Mouse (Mus musculus): ENCODE results near the gene Mier2.

Gene Mier2

DNA sequence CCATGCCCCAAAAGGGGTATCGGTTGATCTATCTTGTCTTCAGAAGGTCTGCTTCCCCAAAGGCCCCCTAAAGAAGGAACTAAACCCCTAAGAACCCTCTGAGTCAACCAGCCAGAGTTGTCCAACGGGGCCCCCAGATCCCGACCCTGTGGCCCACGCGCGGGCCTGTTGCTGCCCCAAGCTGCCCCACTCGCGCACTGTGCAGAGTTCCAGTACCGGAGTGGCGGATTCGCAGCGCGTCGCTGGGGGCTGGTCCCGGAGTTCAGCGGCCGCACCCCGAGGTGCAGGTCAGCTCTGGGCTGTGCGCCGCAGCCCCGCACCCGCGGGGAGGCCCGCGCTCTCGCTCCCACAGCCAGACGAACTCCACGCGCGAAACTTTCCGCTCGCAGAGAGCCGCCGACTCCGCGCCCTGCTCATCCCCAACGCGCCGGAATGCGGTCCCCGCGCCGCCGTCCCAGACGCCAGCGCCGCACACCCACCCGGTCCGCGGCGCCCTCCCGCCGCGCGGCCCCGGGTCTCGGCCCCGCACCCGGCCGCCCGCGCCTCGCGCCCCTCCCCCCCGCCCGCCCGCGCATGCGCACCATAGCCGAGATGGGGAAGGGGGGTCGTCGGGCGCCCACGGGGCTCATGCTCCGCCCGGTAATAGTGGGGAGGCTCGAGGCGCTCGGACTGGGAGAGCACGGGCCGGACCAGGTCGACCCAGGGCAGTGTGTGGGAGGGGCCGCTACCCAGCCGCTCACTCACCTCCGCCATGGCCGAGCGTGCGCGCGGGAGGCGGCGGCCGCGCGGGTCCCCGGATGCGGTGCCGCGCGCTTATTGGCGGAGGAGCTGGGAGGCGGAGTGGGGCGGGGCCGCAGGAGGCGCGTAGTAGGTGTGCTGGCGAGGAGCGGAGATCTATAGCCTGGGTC lies at the start of gene Mier2:
TSS of gene Mier2 (minus strand) at position 870 of the 908 bp plus-strand sequence.
- peak; percentile 78 for DNase-seq (ENCODE audit: low spot score)

DNA sequence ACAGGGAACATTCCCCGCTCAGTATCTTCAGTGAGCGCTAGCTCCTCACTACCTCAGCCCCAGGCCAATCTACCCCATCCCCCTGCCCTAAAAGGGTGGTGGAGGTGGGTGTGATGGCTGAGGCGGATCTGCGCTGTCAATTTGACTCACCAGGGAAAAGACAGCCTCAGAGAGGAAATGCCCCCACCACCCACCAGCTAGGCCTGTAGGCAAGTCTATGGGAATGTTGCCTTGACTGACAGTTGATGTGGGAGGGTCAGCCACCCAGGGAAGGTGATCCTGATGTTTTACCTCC lies 42.9 kb upstream of the Mier2 start:
- no peak for DNase-seq (ENCODE audit: low spot score)

DNA sequence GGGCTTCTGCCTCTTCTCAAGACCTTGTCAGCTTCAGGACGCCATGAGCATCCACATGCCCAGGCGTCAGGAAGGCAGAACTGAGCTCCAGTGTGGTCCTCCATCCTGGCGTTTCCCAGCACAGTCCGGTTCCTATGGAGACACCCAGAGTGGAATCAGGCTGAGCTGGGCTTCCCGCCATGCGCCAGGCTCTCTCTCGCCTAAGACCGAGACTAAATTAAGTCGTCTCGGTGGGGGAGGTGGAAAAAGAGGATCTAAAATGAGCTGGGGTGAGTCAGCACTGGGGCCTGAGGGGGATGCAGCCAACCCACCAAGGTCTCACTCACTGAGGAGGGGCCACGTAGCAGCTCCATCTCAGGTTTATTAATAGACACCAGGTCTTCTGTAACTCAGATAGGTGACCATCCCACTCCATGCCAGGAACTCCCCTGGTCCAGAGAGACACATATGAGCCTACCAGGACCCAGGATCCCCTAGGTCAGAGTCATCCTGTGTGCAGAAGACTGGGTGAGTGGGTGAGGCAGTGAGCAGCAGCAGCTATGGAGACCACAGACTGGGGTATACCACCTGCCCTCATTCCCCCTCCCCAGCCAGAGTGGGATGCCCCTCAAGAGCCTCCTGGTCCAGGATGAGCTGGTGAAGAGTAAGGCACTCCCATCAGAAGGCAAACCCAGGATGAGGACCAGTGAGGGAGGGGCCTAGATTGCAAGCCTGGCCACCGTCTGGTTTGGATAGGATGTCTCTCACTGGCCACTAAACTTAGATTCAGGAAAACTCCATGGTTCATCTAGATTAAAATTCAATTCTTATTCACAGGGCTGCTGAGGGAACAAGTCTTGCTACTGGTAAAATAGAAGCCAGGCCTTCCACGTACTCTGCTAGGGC lies 42.3 kb upstream of the Mier2 start:
- no peak for DNase-seq (ENCODE audit: low spot score)

DNA sequence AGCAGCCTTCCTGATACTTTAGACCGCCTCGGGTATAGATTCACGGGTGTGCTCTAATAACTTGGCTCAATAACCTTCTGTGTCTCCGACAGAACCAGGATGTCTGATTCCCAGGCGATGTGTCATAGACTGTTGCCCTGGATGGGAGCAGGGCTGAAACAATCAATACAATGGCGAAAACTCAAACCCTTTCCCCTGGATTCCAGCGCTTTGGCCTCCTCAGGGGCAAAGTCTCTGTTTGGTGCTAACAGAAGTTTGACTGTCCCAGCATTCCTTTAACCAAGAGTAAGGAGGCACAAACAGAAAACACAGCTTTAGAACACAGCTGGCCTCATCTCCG lies 40.6 kb upstream of the Mier2 start:
- no peak for DNase-seq (ENCODE audit: low spot score)

DNA sequence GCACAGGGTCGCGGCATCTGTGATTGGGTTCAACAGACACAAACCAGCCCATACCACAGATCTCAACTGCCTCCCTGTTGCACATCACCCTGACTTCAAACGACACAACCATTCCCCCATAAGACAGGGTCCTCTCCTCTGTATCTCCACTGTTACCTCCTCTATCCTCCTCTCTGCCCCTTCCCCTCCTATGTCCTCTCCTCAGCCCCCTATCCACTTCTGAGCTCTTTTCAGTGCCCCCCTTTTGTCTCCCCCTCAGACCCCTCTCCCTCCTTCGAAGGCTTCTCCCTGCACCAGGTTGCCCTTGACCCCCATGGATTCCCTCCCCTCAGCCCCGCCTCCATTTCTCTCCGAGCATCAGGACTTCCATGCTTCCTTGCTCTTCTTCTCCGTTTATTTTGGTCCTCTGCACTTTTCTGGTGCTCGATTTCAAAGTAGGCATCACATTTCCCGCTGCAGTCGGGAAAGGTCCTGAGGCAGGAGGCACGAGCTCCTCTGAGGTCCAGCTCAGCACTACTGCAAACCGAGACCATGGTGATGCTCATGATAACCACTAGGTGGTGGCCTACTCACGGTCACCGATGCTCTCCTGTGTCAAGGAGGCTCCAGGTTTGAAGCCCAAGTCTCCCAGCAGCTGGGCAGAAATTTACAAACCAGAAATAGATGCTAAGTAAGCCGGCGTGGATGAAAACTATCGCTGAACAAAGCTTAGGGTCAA lies 40.0 kb upstream of the Mier2 start:
- peak; percentile 94 for DNase-seq (ENCODE audit: low spot score)

DNA sequence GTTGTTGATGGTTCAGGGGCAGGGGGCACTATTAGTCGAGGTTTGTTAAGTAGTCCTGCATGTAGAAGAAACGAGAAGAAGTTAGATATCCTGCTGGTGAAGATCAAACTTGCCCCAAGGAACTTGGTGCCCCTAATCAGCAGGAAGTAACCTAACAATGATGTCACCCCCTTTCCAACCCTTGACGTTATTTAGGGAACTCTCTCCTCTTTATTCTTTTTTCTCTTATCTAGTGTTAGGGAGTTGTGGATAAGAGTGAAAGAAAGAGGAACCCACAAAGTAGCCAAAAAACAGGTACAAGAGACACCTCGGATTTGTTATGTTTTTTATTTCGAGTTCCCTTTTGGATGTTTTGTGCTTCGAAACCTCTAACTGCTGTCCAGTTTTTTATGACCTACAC lies 39.1 kb upstream of the Mier2 start:
- no peak for DNase-seq (ENCODE audit: low spot score)

DNA sequence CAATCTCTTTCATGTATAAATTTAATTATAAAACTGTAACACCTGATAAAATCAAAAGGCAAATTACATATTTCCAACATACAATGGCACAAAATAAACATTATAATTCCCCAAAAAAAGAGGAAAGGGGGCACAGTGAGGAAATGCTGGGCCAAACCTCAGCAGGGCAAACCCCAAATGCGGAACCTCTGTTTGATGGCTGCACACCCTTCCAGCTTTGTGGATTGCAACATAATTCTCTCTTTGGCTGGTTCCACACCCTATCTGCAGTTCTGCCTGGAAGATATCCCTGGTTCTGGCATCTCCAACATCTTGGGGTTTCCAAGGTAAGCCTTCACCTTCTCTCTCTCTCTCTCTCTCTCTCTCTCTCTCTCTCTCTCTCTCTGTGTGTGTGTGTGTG lies 35.7 kb upstream of the Mier2 start:
- DNase-seq (ENCODE audit: low spot score) = no peak

DNA sequence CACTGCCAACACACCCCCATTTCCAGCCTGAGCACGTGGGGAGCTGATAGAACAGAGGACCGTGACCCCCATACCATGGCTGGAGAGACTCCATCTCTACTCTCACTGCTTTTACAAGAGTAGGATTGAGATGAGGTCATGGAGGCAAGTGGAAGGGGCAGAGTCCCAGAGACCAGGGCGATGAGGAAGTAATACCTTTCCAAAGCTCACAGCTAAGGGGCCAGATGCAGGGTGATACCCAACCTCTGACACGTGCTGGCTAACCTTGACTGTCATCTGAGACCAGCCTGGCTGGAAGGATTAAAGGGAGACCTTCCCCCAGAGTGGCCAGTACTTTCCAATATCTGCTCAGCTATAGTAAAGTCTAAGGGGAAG lies 32.7 kb upstream of the Mier2 start:
- DNase-seq (ENCODE audit: low spot score) = no peak

DNA sequence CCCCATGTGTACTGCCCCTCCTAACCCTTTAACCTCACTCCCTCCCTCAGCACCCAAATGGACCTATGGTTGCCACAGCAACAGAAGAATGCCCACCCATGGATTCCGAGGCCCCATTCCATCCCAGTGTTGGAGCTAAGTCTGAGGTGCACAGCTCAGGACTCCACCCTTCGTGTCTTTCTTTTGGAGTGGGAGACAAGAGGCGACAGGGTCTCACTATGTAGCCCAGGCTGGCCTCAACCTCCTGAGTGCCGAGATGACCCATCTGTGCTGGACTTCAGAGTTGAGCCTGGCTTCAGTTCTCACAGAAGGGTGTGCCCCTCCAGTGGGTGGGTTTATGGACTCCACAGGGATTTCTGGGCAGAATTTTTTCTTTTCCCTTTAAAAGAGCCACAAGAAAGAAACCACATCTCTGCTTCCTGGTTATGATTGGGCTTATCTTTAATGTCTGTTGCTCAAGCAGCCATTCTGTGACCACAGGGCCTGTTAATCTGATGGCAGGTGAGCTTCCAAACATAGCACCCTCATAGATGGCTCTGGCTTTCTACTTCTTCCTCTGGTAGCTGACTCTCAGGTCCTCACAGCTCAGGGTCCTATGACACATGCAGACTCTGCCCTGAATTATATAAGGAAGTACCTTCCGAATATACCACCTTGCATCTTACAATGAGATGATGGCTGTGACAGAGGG lies 32.2 kb upstream of the Mier2 start, which contains the start of gene Theg:
TSS of gene Theg (minus strand) at position 271 of the 691 bp plus-strand sequence.
- DNase-seq (ENCODE audit: low spot score) = no peak

DNA sequence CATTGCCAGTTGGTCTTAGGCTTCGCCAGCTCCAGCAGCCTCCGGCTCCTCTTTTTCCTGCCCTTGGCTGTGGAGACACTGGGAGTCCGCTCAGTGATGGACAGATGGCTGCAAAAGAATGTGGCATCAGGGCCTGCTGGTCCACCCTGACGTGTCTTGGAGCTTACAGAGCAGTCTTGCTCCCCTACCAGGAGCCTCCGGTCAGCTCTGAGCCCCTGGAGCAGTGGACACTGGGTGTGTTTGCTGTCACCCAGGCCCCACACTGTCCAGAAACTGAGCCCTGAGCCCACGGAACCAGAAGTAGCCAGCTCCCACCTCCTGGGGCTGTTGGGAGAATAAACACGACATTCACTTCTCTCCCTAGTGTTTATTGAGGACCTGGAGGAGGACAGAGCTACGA lies 31.2 kb upstream of the Mier2 start:
- DNase-seq (ENCODE audit: low spot score) = no peak

DNA sequence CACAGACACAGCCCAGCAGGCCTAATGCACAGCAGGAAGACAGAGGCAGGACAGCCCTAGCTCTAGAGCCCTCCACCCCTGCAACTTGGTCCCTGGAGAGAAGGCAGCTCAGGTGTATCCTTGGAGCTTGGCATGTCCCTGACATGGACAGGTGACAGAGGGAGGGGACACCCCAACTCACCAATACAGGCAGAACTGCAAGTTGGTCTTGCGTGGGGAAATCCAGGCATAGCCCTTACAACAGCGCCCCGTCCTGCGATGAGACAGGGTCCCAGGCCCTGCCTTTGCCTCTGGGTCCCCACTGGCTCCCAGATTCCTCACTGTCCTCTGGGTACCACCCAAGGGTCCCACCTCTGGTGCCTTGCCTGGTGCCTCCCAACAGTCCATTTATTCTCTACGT lies 30.7 kb upstream of the Mier2 start:
- no peak for DNase-seq (ENCODE audit: low spot score)

DNA sequence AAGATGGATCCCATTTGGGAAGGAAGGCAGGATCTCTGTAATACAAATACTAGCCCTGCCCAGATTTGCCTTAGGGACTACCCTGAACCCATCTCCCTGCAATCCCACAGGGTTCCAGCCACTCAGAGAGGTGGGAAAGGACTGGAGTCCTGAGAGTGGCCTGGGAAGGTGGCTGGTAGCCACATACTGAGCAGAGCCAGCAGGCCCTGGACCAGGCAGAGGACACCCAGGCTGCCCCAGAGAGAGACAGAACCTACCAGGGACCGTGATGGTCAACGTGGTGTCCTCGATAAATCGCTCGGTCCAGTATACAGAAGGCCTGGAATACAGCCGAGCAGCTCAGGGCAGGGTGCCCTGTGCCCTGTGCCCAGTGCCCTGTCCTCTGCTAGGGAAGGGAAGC lies 30.1 kb upstream of the Mier2 start:
- no peak for DNase-seq (ENCODE audit: low spot score)

DNA sequence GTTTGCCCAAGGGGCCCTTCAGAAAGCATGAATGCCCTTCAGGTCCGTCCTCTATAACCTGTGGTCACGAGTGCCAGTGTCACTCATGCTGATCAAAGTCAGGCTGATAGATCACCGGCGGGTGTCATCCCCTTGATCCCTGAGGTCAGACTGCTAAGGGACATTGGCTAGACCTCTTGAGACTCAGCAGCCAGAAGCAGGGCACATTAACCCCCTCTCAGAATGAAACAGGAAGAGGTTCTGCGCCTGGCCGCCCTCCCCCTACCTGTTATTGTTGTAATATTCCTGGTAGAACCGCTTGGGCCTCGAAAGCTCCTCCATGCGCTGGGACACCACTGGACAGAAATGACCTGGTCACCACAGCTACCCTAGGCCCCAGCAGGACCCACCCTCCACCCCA lies 29.4 kb upstream of the Mier2 start:
- DNase-seq (ENCODE audit: low spot score) = no peak

DNA sequence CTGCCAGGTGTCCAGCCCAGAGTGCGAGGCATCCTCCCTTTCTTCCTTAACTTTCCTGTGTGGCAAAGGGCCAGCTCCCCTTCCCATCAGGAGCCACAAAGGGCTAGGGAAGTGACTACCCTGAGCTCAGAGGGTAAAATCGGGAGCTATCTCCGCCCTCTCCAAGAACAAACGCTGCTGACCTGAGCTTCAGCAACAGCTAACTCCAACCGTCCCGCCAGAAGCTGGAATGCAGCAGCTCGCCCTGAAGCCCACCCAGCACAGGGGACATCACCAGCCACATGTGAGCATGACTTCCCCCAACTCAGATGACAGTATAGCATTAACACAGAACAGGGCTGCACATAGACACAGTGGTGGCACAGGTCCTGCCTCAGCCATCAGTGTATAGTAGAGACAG lies 29.0 kb upstream of the Mier2 start:
- DNase-seq (ENCODE audit: low spot score) = no peak

DNA sequence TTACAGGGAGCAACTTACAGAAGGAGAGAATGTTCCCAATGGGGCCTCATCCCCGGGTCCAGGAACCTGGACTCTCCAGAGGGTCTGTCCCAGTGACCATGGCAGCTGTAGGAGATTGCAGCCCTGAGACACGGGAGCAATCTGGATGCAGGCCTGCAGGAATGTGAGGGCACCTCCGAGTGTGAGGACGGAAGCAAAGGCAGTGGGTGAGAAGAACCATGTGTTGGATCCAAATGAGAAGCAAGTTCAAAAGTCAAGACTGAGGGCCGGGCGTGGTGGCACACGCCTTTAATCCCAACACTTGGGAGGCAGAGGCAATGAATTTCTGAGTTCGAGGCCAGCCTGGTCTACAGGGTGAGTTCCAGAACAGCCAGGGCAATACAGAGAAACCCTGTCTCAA lies 26.5 kb upstream of the Mier2 start:
- no peak for DNase-seq (ENCODE audit: low spot score)

DNA sequence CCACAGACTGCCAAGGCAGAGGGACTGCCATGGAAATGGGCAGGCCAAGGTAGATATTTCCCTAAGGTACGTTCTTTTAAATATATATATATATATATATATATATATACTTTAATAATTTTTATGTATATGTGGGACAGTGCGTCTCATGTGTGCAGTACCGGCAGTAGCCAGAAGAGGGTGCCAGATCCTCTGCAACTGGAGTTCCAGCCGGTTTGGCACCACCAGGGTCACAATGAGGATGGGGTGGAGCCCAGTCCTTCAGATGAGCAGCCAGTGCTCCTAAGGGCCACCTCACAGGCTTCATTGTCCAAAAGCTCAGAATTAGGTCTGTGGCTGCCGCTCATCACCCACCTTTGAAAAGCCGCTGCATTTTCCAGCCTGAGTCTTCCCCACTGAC lies 25.8 kb upstream of the Mier2 start:
- DNase-seq (ENCODE audit: low spot score) = peak; percentile 74

DNA sequence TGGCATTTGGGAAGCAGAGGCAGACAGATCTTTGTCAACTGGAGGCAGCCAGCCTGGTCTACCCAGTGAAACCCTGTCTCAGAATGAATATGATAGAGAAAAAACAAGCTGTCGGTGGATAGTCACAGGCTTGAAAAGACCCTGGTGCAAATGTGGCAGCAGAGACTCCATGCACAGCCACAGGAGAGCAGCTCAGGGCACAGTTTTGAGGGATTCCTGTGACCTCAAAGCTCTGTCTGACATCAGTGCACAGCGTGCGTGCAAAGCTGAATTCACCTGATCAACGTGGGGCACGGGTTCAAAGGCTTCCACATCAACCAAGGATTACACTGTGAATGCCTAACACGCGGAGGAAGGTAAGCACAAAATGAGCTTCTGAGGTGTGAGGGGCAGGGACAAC lies 25.4 kb upstream of the Mier2 start:
- no peak for DNase-seq (ENCODE audit: low spot score)

DNA sequence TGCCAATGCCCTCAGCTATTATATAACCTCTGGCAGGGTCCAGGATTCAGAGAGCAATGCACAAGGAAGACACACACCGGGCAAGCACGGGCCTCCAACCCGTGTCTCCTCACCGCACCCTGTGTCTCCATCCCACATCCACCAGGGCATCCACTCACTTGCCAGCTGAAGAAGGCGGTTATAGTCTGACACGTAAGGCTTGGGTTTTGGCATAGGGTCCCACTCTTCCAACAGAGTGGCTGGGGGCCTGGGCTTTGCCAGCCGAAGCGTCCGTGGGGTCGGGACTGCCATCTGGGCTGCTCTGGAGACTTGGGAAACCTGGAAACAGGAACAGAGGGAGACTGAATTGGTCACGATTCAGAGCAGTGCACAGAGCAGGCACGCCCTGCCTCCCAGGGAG lies 24.8 kb upstream of the Mier2 start:
- no peak for DNase-seq (ENCODE audit: low spot score)

DNA sequence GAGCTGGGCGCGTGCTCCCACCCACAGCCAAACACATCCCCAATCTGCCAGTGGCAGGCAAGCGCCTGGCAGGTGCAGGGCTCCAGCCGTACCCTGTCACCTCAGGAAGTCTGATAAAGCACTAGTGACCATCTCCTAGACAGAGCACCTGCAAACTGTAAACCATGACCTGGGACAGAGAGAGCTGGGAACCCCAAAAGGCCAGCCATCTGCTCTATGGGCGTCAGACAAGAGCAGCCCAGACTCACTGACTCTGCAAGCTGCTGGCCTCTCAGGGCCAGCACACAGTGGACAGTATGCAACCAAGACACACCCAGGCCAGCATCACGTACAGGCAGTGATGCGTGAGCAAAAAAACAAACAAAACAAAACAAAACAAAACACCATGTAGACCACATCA lies 23.9 kb upstream of the Mier2 start:
- no peak for DNase-seq (ENCODE audit: low spot score)

DNA sequence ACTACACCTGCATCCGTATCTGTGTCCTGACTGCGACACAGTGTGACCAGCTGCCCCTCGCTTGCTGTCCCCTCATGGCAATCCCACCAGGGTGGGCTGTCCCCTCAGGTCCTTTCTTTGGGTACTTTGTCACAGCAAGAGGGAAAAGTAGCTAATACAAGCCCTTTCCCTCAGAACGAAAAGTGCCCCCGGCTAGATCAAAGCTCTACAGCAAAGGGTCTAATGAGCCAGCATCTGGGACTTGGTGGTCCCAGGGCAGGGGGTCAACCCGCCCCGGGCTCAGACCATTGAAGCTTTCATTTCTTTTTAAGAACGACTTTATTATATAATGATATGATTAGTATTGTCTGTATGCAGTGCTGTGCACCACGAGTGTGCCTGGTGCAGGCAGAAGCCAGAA lies 23.3 kb upstream of the Mier2 start:
- no peak for DNase-seq (ENCODE audit: low spot score)

DNA sequence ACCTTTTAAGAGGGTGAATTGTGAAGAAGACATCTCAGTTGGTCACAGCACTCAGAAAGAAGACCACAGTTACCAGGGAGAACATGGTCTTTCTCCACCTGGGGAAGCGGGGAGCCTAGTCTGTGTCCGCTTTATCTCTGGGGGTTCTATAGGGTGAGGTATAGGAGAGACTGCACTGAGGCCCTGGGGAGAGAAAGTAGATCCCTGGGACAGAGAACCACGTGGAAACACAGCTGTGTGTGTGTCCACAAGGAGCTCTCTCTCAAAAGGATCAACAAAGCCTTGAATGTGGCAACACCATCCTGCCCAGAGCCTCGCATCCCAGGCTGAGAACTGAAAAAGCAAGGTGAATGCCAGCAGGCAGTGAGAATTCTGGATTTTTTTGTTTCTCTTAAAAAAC lies 22.4 kb upstream of the Mier2 start:
- no peak for DNase-seq (ENCODE audit: low spot score)

DNA sequence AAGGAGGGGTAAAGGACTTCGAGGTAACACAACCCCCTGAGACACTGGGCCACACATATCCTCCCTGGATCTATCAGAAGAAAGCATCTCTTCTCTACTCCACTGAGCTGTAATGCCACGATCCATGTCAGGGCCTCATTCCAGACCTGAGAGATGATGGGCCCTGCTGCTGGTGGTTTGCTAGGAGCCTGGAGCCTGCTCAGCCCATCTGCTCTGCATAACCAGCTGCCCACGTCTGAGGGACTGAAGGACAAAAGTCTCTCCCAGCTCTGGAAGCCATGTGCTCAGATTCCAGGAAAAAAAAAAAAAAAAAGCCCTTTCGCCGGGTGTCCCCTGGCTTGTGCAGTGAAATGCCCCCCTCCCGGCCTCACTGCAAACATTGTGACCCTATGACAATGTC lies 20.8 kb upstream of the Mier2 start:
- DNase-seq (ENCODE audit: low spot score) = no peak
